Mouse (Mus musculus) embryonic facial prominence, embryonic 11.5 days (tissue): ENCODE results near the gene Ercc5. TPM values are rescaled to one million over a fixed set of nuclear protein-coding genes. Genes with fewer than 3 reads are reported as not detected.
A peak's percentile ranks its signal among the peaks of the same experiment; 100 is the strongest.

Experiments used
- ATAC-seq: fragments of 200-750 bp; cut with Nextera tagmentation; replicated peaks from 2 replicates; pipeline ENCODE4 v1.8.0; 2017; ENCODE audit warnings: low read depth; ENCODE audit not compliant: insufficient number of reproducible peaks, low FRiP score, low TSS enrichment
- DNase-seq: peaks from one replicate; pipeline ENCODE4 v3.0.0-alpha.2; 2015; ENCODE audit warnings: low spot score
- H3K27ac ChIP-seq: fragments of 300-500 bp; sonication (generic); replicated peaks from 2 replicates; pipeline ENCODE4 v1.5.1; 2014; ENCODE audit warnings: mild to moderate bottlenecking, low read depth, low read length, control low read depth
- H3K27me3 ChIP-seq: fragments of 300-500 bp; sonication (generic); 2 replicates; pipeline ENCODE4 v1.6.1; 2014; ENCODE audit warnings: mild to moderate bottlenecking, low read length, moderate library complexity, mixed read lengths; ENCODE audit not compliant: control insufficient read depth, insufficient read depth
- H3K36me3 ChIP-seq: fragments of 300-500 bp; sonication (generic); replicated peaks from 2 replicates; pipeline ENCODE4 v1.6.1; 2014; ENCODE audit warnings: low read depth, mild to moderate bottlenecking, low read length, moderate library complexity, mixed read lengths; ENCODE audit not compliant: control insufficient read depth, insufficient read depth
- H3K4me1 ChIP-seq: fragments of 300-500 bp; sonication (generic); 2 replicates; pipeline ENCODE4 v1.6.1; 2014; ENCODE audit warnings: low read length, mixed read lengths; ENCODE audit not compliant: control insufficient read depth, insufficient read depth
- H3K4me2 ChIP-seq: fragments of 300-500 bp; sonication (generic); 2 replicates; pipeline ENCODE4 v1.6.1; 2014; ENCODE audit warnings: low read depth, mild to moderate bottlenecking, control low read depth, low read length, moderate library complexity
- H3K4me3 ChIP-seq: fragments of 300-500 bp; sonication (generic); 2 replicates; pipeline ENCODE4 v1.5.1; 2014; ENCODE audit warnings: low read depth, low read length, control low read depth
- H3K9ac ChIP-seq: fragments of 300-500 bp; sonication (generic); replicated peaks from 2 replicates; pipeline ENCODE4 v1.6.1; 2014; ENCODE audit warnings: mild to moderate bottlenecking, control low read depth, low read length
- H3K9me3 ChIP-seq: fragments of 300-500 bp; sonication (generic); replicated peaks from 2 replicates; pipeline ENCODE4 v1.6.1; 2016; ENCODE audit warnings: mild to moderate bottlenecking, low read length, inconsistent platforms, mixed read lengths; ENCODE audit not compliant: control insufficient read depth
- WGBS: fragments of 180-500 bp; shearing (Covaris S2); extraction: QIAGEN DNeasy Blood & Tissue Kit; methylation state at CpG from one replicate; pipeline ENCODE4 v1.1.7; 2014; 5-methylcytosine and 5-hydroxymethylcytosine counted together
- polyA plus RNA-seq: library from polyadenylated mRNA; unstranded; fragments of >200 nt; fragmentation: Nextera tagmentation; extraction: Ambion mirVana; gene quantifications from 2 replicates; pipeline ENCODE4 v1.2.1, GENCODE M21; 2014

Ercc5 gene
- polyA plus RNA-seq, 1 experiment from 2014 or later, result 38.0 TPM

DNA sequence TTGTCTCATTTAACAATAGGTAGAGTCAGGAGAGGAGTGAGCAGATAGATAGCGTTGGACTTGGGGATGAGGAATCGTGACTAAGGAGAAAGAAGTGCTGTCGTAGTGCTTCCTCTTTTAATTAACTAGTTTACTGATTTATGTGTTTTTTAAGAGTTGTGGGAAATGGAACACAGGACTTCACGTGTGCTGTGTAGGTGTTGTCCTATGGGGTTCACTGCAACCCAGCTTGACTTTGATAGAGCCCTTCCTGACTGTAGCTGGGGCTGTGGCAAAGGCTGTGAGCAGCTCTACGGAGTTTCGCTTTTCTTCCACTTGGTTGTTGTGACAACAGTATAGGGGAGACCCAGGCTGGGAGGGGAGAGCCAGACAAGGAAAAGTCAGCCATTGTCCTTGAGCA lies 10.8 kb downstream of the Ercc5 start:
- ATAC-seq, result no peak
- Histone ChIP-seq H3K9ac (no peak overlapping the region), H3K36me3 (peaks cover 5% of the 10 kb centered on the region; the same call in 1 of the 2 replicates), H3K9me3 (no peaks in the 10 kb centered on the region), H3K27ac (no peak overlapping the region), H3K4me1 (no peaks in the 10 kb centered on the region), H3K4me3 (no peak overlapping the region), H3K4me2 (no peak overlapping the region), H3K27me3 (no peaks in the 10 kb centered on the region)
- 89% methylated on average over 6 of the region's 6 CpGs for WGBS
- DNase-seq, result no peak

- Histone ChIP-seq H3K4me2 (no peak overlapping the region), H3K9ac (no peak overlapping the region), H3K4me1 (no peaks in the 10 kb centered on the region), H3K36me3 (peaks cover 5% of the 10 kb centered on the region; the same call in 1 of the 2 replicates), H3K27ac (no peak overlapping the region), H3K4me3 (no peak overlapping the region), H3K9me3 (no peaks in the 10 kb centered on the region), H3K27me3 (no peaks in the 10 kb centered on the region)
- ATAC-seq (no peak), DNase-seq (no peak)
- WGBS, result 90% methylated on average over 6 of the region's 6 CpGs
Measured at GRCm38 (mm10) chr1:44161818-44162217, 14.3 kb downstream of the Ercc5 start.

- Histone ChIP-seq H3K27me3 (no peaks in the 10 kb centered on the region), H3K27ac (no peak overlapping the region), H3K4me2 (no peak overlapping the region), H3K4me3 (no peak overlapping the region), H3K4me1 (no peaks in the 10 kb centered on the region), H3K36me3 (peaks cover 10% of the 10 kb centered on the region), H3K9me3 (no peaks in the 10 kb centered on the region), H3K9ac (no peak overlapping the region)
- WGBS, result 94% methylated on average over 5 of the region's 5 CpGs
- ATAC-seq, result no peak
- DNase-seq, result no peak
Measured at GRCm38 (mm10) chr1:44162389-44162788, 14.8 kb downstream of the Ercc5 start.

DNA sequence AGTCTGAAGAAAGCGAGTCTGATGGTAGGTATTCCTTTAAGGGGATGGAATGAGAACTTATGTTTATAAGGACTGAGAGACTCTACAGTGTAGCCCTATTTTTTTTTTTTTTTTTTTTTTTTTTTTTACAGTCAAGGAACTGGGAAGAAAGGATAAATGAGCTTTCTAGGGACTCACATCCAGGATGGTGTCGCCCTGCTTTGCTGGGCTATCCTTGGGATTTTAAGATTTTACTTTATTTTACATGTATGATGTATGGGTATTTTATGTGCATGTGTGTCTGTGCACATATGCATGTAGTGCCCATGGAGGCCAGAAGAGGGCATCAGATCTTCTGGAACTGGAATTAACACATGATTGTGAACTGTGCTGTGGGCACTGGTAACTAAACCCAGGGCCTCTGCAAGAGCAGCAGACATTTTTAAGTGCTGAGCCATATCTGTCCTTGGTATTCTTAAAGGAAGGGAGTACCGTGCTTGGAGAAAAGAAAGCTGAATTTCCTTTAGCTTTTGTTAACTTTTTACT lies 20.4 kb downstream of the Ercc5 start:
- DNase-seq (no peak), ATAC-seq (no peak)
- H3K4me3 ChIP-seq, result no peak overlapping the region
- no peaks in the 10 kb centered on the region for H3K4me1 ChIP-seq
- peaks cover 13% of the 10 kb centered on the region for H3K36me3 ChIP-seq
- no peak overlapping the region for H3K27ac ChIP-seq
- H3K9me3 ChIP-seq, result no peaks in the 10 kb centered on the region
- no peak overlapping the region for H3K4me2 ChIP-seq
- no peak overlapping the region for H3K9ac ChIP-seq
- WGBS, result 89% methylated on average over 3 of the region's 3 CpGs
- no peaks in the 10 kb centered on the region for H3K27me3 ChIP-seq

DNA sequence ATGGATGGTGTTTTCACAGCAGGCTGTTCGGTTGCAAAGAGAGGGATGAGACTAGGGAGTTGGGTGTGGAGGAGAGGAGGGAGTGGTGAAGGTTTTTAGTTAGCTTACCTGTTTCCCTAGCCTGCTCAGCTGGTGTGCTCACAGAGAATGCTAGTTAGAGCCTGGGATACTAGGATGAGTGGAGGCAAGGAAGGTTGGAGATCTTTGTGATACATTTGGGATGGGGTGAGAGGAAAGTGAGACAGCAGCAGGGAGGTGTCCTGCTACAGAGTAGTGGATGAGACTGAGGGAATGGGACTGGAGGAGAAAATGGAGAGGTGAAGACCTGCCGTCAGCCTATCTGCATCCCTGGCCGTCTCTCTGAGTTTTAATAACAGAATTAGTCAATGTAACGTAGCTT lies 25.1 kb downstream of the Ercc5 start:
- Histone ChIP-seq H3K4me3 (no peak overlapping the region), H3K27me3 (no peaks in the 10 kb centered on the region), H3K4me1 (no peaks in the 10 kb centered on the region), H3K9me3 (no peaks in the 10 kb centered on the region), H3K4me2 (no peak overlapping the region), H3K9ac (no peak overlapping the region), H3K27ac (no peak overlapping the region), H3K36me3 (peaks cover 5% of the 10 kb centered on the region)
- DNase-seq (no peak), ATAC-seq (no peak)
- 92% methylated on average over 4 of the region's 4 CpGs for WGBS

GRCm38 (mm10) chr1:44173903-44174302 lies 26.4 kb downstream of the Ercc5 start:
- WGBS, result 87% methylated on average over 8 of the region's 8 CpGs
- peaks cover 3% of the 10 kb centered on the region for H3K36me3 ChIP-seq
- no peak; the same call in 1 of the 2 replicates for ATAC-seq

GRCm38 (mm10) chr1:44178086-44178485 lies 30.5 kb downstream of the Ercc5 start:
- DNase-seq (no peak), ATAC-seq (no peak)
- Histone ChIP-seq H3K4me1 (no peaks in the 10 kb centered on the region), H3K4me3 (no peak overlapping the region), H3K9ac (no peak overlapping the region), H3K27ac (no peak overlapping the region), H3K27me3 (no peaks in the 10 kb centered on the region), H3K4me2 (no peak overlapping the region), H3K9me3 (no peaks in the 10 kb centered on the region), H3K36me3 (no peaks in the 10 kb centered on the region; the same call in none of the 2 replicates)
- WGBS, result 93% methylated on average over 5 of the region's 5 CpGs

More at GRCm38 (mm10) chr1:44173903-44174302, 26.4 kb downstream of the Ercc5 start:
- Histone ChIP-seq H3K9ac (no peak overlapping the region), H3K27me3 (no peaks in the 10 kb centered on the region), H3K4me1 (no peaks in the 10 kb centered on the region), H3K9me3 (no peaks in the 10 kb centered on the region), H3K4me2 (no peak overlapping the region), H3K4me3 (no peak overlapping the region), H3K27ac (no peak overlapping the region)
- peak; percentile 8 for DNase-seq

- H3K36me3 ChIP-seq, result no peaks in the 10 kb centered on the region
- H3K4me2 ChIP-seq, result no peak overlapping the region
- no peak for ATAC-seq
Measured at GRCm38 (mm10) chr1:44186396-44186795, 38.9 kb downstream of the Ercc5 start.

More at GRCm38 (mm10) chr1:44186396-44186795, 38.9 kb downstream of the Ercc5 start:
- no peak overlapping the region for H3K4me3 ChIP-seq
- H3K27ac ChIP-seq, result no peak overlapping the region
- DNase-seq, result no peak
- H3K9me3 ChIP-seq, result no peaks in the 10 kb centered on the region
- H3K4me1 ChIP-seq, result no peaks in the 10 kb centered on the region
- H3K27me3 ChIP-seq, result no peaks in the 10 kb centered on the region
- H3K9ac ChIP-seq, result no peak overlapping the region
